11 mouse cellular contexts compared by ENCODE assay signal in genomic region chr17:24898041-24898854, GRCm38 (mm10). TPM values are rescaled to one million over a fixed set of nuclear protein-coding genes. Genes with fewer than 3 reads are reported as not detected.
DNase-seq lines count a peak whose midpoint lies in the region; ATAC-seq and TF ChIP-seq lines count a peak whose summit lies in the region.
"Had no signal": no experiment of that assay in that cellular context is flagged by ENCODE, and none has a peak within 500 bp of the region (broad histone marks: within the 10 kb centered on the region; RNA-seq: fewer than 3 reads in every experiment).

No protein-coding gene starts in this region.

- H3K27ac ChIP-seq in layer of hippocampus, adult 2 months = peak overlapping the region; percentile 94; the same call in 1 of the 2 replicates
- H3K27ac ChIP-seq in forebrain, embryonic 15.5 days (replicated peaks) = no peak overlapping the region
- H3K27ac ChIP-seq in midbrain, embryonic 12.5 days (replicated peaks) = no peak overlapping the region

- H3K4me2 ChIP-seq in forebrain, embryonic 15.5 days (replicated peaks) = peak overlapping the region; percentile 96; the same call in 1 of the 2 replicates
- 0 out of 2 replicates have a peak overlapping the region, but pooled peaks have one; percentile 100 for H3K4me2 ChIP-seq in midbrain, embryonic 12.5 days (replicated peaks)

- no peaks in the 10 kb centered on the region for H3K27me3 ChIP-seq in forebrain, embryonic 15.5 days
- no peaks in the 10 kb centered on the region for H3K27me3 ChIP-seq in midbrain, embryonic 12.5 days

- no peak overlapping the region for H3K9ac ChIP-seq in forebrain, embryonic 15.5 days (replicated peaks)
- no peak overlapping the region; the same call in 1 of the 2 replicates for H3K9ac ChIP-seq in midbrain, embryonic 12.5 days (replicated peaks)

- H3K36me3 ChIP-seq in forebrain, embryonic 15.5 days = peaks cover 56% of the 10 kb centered on the region
- H3K36me3 ChIP-seq in midbrain, embryonic 12.5 days = peaks cover 66% of the 10 kb centered on the region

- H3K4me1 ChIP-seq in forebrain, embryonic 15.5 days = peaks cover 37% of the 10 kb centered on the region
- peaks cover 37% of the 10 kb centered on the region for H3K4me1 ChIP-seq in midbrain, embryonic 12.5 days

- 78% methylated on average over 4 of the region's 4 CpGs for WGBS in forebrain, embryonic 15.5 days
- 87% methylated on average over 4 of the region's 4 CpGs for WGBS in midbrain, embryonic 12.5 days

- peak; percentile 56 for DNase-seq in cerebellum, adult 9-11 months
- DNase-seq in cerebellum, adult 8-10 months = no peak
- DNase-seq in layer of hippocampus, adult 2 months (ENCODE audit: low spot score in 2 of 2) = no peak
- no peak for DNase-seq in layer of hippocampus, adult 18-20 months (ENCODE audit: low spot score in 2 of 2)
- DNase-seq in layer of hippocampus, adult 9-10 months (ENCODE audit: low spot score) = no peak
- no peak for DNase-seq in spleen, postnatal 4 days (ENCODE audit: low spot score in 2 of 2)
- DNase-seq: B cell, adult 2 months; left cerebral cortex, postnatal 4 days; spleen, adult 18-20 months had no signal

- no peak overlapping the region for H3K4me3 ChIP-seq in layer of hippocampus, adult 2 months
- H3K4me3 ChIP-seq in forebrain, embryonic 15.5 days = 0 out of 2 replicates have a peak overlapping the region, but pooled peaks have one; percentile 59
- 0 out of 2 replicates have a peak overlapping the region, but pooled peaks have one; percentile 91 for H3K4me3 ChIP-seq in midbrain, embryonic 12.5 days

- no peaks in the 10 kb centered on the region for H3K9me3 ChIP-seq in forebrain, embryonic 15.5 days
- H3K9me3 ChIP-seq in midbrain, embryonic 12.5 days = no peaks in the 10 kb centered on the region

- ATAC-seq in forebrain, embryonic 15.5 days (replicated peaks) = no peak
- ATAC-seq in midbrain, embryonic 12.5 days (ENCODE audit: low FRiP score, low read depth) = no peak

- no peak for TF ChIP-seq CTCF in layer of hippocampus, adult 2 months (conservative IDR thresholded peaks at IDR 0.05)

RNA-seq across cellular contexts. Expression of gene Nme3, which starts 1.9 kb away (rescaled TPM):
- 10 to 100 TPM; 60.1 to 63.7 TPM for total RNA-seq in layer of hippocampus, adult 2 months (2021)
- 10 to 100 TPM; 60.7 to 61.2 TPM for total RNA-seq in layer of hippocampus, adult 18-20 months (2021)
- polyA plus RNA-seq in forebrain, embryonic 15.5 days (2015; fragmentation: Nextera tagmentation; extraction: Ambion mirVana) = 69.6 and 72.6 TPM in 2 replicates
- 43.2 and 54.2 TPM in 2 replicates for polyA plus RNA-seq in midbrain, embryonic 12.5 days (2016; fragmentation: Nextera tagmentation; extraction: Ambion mirVana)

RNA-seq across cellular contexts. Expression of gene Mrps34, which starts 3.3 kb away (rescaled TPM):
- 10 to 100 TPM; 80.4 to 85.1 TPM for total RNA-seq in layer of hippocampus, adult 2 months (2021)
- 10 to 100 TPM; 75.4 to 78.6 TPM for total RNA-seq in layer of hippocampus, adult 18-20 months (2021)
- polyA plus RNA-seq in forebrain, embryonic 15.5 days (2015; fragmentation: Nextera tagmentation; extraction: Ambion mirVana) = 77.6 and 82.2 TPM in 2 replicates
- 88.0 and 89.8 TPM in 2 replicates for polyA plus RNA-seq in midbrain, embryonic 12.5 days (2016; fragmentation: Nextera tagmentation; extraction: Ambion mirVana)

RNA-seq across cellular contexts. Expression of gene Eme2, which starts 3.4 kb away (rescaled TPM):
- total RNA-seq in layer of hippocampus, adult 2 months (2021) = 10 to 100 TPM; 66.9 to 72.7 TPM
- 10 to 100 TPM; 52.0 to 53.1 TPM for total RNA-seq in layer of hippocampus, adult 18-20 months (2021)
- 32.8 and 34.6 TPM in 2 replicates for polyA plus RNA-seq in forebrain, embryonic 15.5 days (2015; fragmentation: Nextera tagmentation; extraction: Ambion mirVana)
- 42.6 and 43.6 TPM in 2 replicates for polyA plus RNA-seq in midbrain, embryonic 12.5 days (2016; fragmentation: Nextera tagmentation; extraction: Ambion mirVana)

RNA-seq across cellular contexts. Expression of gene Spsb3, which starts 11.8 kb away (rescaled TPM):
- 10 to 100 TPM; 43.6 to 45.0 TPM for total RNA-seq in layer of hippocampus, adult 2 months (2021)
- 10 to 100 TPM; 47.5 to 48.3 TPM for total RNA-seq in layer of hippocampus, adult 18-20 months (2021)
- polyA plus RNA-seq in forebrain, embryonic 15.5 days (2015; fragmentation: Nextera tagmentation; extraction: Ambion mirVana) = 81.5 and 82.5 TPM in 2 replicates
- 52.8 and 52.9 TPM in 2 replicates for polyA plus RNA-seq in midbrain, embryonic 12.5 days (2016; fragmentation: Nextera tagmentation; extraction: Ambion mirVana)

RNA-seq across cellular contexts. Expression of gene Nubp2, which starts 12.1 kb away (rescaled TPM):
- 10 to 100 TPM; 34.3 to 35.8 TPM for total RNA-seq in layer of hippocampus, adult 2 months (2021)
- total RNA-seq in layer of hippocampus, adult 18-20 months (2021) = 10 to 100 TPM; 32.3 to 33.5 TPM
- 73.2 and 74.2 TPM in 2 replicates for polyA plus RNA-seq in forebrain, embryonic 15.5 days (2015; fragmentation: Nextera tagmentation; extraction: Ambion mirVana)
- 64.0 and 70.3 TPM in 2 replicates for polyA plus RNA-seq in midbrain, embryonic 12.5 days (2016; fragmentation: Nextera tagmentation; extraction: Ambion mirVana)
